Mouse (Mus musculus) adrenal gland (tissue): ENCODE results near the gene Lrp5.

ENCODE experiments used
- intact Hi-C: fragments of 180-260 bp; cut with DNase I; formaldehyde crosslinking; loops from one replicate; pipeline ENCODE4 v1.15.1; 2025

The Lrp5 gene

DNA sequence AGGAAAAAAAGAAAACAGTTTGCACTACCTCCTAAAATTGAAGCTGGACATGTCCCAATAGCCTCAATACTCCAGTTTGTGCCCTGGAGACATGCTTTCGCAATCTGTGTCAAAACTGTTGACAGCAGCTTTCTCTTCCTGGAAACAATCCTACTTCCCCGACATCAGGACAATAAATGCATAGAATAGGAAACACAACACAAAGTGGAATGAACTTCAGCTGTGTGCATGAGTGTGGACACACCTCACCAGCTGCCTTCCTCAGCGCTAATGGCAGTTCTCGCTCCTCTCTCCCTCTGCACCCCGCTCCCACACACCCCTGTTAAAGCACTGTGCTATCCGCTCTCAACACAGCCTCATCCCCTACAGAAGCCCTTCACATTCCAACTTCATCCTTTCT lies 123.6 kb downstream of the Lrp5 start:
- intact Hi-C loops = loop anchor here (10.0 kb wide), 1 partner anchor 48 kb away; no protein-coding TSS in a partner anchor

DNA sequence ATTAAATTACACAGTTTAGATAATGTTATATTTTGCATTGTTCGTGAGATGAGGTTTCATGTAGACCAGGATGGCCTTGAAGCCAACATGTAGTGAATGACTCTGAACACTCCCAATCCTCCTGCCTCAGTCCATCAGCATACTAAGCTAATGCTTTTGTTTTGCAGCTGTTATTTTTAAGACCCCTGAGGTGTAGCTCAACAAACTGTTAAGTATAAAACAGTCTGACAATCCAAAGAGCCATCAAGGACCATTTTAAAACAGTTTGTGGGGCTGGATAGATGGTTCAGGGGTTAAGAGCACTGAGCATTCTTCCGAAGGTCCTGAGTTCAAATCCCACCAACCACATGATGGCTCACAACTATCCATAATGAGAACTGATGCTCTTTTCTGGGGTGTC lies 124.1 kb downstream of the Lrp5 start:
- intact Hi-C loops = loop anchor here (10.0 kb wide), 1 partner anchor 47 kb away; no protein-coding TSS in a partner anchor

DNA sequence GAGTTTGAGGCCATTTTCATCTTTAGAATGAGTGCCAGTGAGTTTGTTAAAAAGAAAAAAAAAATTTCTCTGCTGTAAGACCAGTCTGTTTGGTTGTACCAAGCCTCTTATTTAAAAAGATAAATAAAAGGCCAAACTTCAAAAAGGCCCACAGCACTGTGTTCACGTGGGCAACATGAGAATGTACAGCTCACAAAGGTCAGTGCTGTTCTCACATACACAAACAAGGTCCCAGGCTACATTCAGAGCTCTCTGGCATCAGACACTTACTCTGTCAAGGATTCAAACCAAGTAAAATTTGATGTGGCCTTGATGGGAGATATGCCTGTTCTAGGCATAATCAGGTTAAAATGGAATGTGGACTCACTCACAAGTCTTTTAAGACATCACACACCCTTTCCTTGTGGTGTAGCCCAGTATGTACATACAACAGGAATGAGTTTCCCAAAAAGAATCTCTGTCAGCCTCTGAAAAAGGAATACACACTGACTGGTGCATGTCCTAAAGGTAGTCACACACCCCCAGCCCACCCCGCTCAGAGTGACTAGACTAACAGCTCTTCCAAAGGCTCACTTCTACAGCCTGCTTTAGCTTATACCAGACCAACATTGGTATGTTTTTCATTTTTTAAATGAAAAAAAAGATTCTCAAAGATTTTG lies 130.1 kb downstream of the Lrp5 start:
- intact Hi-C loops = no loop called here

DNA sequence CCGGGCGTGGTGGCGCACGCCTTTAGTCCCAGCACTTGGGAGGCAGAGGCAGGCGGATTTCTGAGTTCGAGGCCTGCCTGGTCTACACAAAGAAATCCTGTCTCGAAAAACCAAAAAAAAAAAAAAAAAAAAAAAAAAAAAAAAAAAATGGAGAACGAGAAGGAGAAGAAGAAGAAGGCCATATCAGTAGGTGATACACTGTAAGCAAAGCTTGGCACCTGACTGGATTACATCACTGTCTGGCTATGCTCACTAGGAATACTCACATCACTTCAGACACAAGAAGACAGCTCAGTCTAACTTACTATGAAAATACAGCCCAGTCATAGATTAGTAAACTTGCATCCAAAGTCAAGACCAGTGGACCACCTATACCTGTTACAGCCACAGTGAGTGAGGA lies 131.6 kb downstream of the Lrp5 start:
- intact Hi-C loops = no loop called here

DNA sequence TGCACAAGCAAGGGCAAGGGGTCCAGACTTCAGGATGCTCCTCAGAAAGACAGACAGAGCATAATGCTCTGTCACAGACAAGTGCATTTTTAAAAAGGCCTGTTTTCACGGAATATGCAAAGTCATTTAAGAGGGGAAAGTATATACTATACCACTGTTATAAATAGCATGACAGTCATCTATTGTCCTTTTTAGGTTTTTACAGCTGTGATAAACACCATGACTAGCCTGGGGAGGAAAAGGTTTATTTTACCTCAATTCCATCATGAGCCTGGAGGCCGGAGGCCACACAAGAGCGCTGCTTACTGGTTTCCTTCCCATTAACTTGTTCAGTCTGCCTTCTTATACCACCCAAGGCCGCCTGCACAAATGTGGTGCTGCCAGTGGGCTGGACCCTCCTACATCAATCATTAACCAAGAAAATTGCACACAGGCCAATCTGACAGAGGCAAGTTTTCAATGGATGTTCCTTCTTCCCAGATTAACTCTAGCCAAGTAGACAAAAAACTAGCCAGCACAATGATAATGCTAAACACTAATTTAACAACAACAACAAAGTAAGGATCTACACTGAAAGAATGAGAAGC lies 134.7 kb downstream of the Lrp5 start:
- intact Hi-C loops = no loop called here

DNA sequence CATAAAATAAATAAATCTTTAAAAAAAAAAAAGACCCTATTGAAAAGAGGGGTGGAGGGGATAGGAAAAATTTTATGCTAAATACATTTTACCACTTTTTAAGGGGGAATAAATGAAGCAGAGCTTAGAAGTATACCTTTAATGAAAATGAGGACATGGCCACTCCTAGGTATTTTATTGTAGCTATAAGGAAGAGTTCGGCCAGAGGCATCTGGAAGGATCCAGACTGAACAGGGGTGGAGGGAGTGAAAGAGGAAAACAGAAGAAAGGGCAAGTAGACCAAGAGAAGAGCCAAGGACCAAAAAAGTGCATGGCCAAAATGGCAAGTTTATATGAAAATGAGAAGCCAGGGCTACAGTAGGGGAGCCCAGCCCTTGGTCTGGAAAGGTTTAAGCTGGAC lies 136.3 kb downstream of the Lrp5 start:
- intact Hi-C loops = no loop called here

DNA sequence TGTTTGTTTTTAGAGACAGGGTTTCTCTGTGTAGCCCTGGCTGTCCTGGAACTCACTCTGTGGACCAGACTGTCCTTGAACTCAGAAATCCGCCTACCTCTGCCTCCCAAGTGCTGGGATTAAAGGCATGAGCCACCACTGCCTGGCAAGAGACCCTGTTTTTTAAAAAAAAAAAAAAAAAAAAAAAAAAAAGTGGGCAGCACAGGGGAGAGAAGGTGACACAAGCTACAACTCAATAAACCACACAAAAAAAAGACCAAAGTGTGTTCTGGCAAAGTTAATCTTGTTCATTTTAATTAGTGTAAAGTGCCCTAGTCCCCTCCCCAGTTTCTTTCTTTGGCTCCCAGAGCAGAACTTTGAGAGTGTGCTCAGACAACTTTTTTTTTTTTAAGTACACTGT lies 137.1 kb downstream of the Lrp5 start:
- intact Hi-C loops = no loop called here

DNA sequence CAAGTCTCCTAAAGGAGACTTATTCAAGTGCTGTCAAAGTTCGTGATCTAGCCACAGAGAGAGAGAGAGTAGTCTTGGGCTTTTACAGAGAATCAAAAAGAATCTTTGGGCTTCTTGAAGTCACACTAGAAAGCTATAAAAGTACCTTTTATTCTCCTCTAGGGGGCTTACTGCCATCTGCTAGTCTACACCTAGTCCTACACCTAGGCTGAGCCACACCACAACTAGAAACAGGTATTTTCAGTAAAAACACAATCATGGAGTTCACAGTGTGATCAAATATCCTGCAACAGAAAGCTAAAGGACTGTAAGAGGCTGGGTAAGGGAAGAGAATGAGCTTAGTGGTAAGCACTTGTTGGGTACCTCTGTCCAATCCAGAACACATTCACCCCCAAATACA lies 138.1 kb downstream of the Lrp5 start:
- intact Hi-C loops = no loop called here

DNA sequence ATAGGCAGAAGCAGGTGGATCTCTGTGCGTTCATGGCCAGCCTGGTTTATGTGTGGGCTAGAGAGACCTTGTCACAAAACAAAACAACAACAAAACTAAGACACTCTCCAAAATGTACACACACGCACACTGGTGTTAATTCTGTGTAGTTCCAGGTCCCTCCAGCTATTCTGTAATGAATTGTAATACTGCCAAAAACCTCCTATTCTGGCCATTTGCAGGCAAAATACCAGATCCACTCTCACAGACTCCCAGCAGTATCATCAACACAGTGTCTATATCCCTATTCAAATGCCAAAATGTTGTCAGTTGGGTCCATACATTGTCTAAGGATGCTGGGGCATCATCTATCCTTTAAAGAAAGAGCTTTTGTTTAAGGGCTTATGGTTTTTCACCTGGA lies 141.4 kb downstream of the Lrp5 start:
- intact Hi-C loops = no loop called here

DNA sequence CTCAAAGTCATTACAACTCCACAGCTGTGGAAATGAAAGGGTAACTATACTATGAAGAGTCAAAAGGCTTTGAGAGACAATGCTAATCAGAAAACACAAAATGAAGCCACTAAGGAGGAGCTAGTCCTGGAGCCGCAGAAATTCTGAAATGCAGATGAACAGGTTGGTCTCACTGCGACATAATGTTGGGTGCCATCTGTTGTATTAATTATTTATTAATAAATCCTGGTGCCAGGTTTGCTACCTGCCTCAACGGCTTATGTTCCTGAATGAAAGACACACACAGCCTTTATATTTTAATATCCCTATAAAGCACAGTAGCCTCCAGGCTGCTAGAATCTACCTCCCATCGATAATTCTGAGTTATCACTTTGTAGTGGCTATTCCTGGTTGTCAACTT lies 143.8 kb downstream of the Lrp5 start:
- intact Hi-C loops = no loop called here

DNA sequence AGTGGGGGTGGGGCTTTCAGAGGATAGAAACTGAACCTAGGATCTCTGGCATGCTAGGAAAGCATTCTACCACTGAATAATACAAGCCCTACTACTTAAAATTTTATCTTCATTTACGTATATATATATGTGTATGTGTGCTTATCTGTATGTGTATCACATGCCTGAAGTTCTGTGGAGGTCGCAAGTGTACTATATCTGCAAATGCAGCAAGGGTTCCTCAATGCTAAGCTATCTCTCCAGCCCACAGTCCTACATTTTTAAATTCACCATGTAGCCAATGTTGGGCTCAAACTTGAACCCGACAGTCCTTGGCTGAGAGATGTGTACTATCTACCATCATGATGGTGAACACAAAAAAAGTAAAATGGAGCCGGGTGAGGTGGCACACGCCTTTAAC lies 145.4 kb downstream of the Lrp5 start:
- intact Hi-C loops = no loop called here

DNA sequence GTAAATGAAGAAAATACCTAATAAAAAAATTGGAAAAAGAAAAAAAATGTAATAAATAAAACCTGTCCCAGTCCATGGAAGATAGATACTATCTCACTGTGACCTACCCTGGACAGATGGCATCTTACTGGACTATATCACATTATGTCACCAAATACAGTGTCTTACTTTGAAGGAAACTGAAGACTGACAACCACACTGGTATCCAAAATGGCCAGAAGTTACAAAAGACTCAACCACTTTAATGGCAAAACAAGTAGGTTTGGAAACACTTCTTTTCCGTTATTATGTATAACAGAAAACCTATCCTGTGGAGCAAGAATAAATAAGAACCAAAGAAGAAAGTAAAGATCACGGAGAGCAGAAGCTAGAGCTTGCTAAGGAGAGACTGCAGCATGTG lies 146.1 kb downstream of the Lrp5 start:
- intact Hi-C loops = no loop called here

DNA sequence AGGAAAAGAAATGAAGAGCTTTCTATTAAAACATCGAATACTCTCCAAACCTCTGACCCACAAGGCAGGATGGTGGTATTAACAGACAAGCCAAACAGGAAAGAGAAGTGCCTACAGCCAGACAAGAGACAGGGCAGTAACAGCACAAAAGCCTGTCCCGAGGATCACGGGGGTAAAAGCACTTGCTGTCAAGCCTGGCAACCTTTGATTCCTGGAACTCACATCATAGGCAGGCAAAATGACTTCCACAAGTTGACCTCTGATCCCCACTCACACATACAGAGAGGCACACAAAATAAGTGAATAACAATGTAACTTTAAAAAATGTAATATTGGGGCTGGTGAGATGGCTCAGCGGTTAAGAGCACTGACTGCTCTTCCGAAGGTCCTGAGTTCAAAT lies 146.9 kb downstream of the Lrp5 start:
- intact Hi-C loops = no loop called here

DNA sequence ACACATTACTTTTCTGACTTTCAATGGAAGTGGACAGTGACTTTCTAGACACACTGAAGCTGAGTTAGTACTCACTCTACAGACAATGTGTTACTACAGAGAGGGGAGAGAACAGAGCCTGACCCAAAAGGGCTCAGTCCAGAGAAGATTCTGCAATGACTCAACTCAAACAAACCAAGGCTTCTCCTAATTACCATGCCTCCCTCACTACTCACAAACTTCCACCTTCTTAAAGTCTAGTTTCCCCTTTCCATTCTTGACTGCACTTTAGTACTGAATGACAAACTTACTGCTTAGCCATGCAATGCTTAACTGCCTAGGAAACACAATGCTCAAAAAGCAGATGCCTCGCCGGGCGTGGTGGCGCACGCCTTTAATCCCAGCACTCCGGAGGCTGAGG lies 148.7 kb downstream of the Lrp5 start:
- intact Hi-C loops = no loop called here

DNA sequence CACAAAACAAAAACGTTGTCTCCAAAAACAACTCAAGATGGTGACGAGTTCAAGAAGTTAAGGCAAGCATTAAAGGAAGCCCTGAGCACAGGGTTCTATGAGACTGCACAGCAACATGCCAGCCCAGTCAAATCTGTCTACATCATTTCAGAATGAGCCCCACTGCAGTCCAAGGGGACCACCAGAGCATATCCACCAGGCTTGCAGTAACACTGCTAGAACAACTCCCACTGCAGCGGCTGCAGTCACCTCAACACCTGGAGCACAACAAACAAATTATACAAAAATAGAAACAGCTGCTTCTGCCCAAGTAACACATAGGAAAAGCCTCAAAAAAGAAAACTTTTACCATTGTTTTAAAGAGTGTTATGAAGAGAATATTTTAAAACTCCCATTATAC lies 151.4 kb downstream of the Lrp5 start:
- intact Hi-C loops = no loop called here
